Mouse (Mus musculus): ENCODE data around the gene Spg20.

Spg20 gene

GRCm38 (mm10) chr3:55111935-55112709, at the start of gene Spg20:
TSS of gene Spg20 (plus strand) at chr3:55112108.
- peak; percentile 94 for DNase-seq

- DNase-seq, result no peak
Observed at GRCm38 (mm10) chr3:55062653-55063052, 49.3 kb upstream of the Spg20 start.

- DNase-seq, result peak; percentile 68
Observed at GRCm38 (mm10) chr3:55064396-55064795, 47.5 kb upstream of the Spg20 start.

- no peak for DNase-seq
Observed at GRCm38 (mm10) chr3:55065738-55066665, 45.9 kb upstream of the Spg20 start.

GRCm38 (mm10) chr3:55066666-55067023, 45.3 kb upstream of the Spg20 start:
- DNase-seq, result no peak

- DNase-seq, result no peak
Observed at GRCm38 (mm10) chr3:55067791-55068434, 44.0 kb upstream of the Spg20 start.

- DNase-seq, result no peak
Observed at GRCm38 (mm10) chr3:55074576-55075293, 37.2 kb upstream of the Spg20 start.

- no peak for DNase-seq
Observed at GRCm38 (mm10) chr3:55075294-55075648, 36.6 kb upstream of the Spg20 start.

GRCm38 (mm10) chr3:55078233-55078632, 33.7 kb upstream of the Spg20 start:
- DNase-seq, result no peak

GRCm38 (mm10) chr3:55079619-55080018, 32.3 kb upstream of the Spg20 start:
- no peak for DNase-seq

- peak; percentile 78 for DNase-seq
Observed at GRCm38 (mm10) chr3:55080055-55080454, 31.9 kb upstream of the Spg20 start.

GRCm38 (mm10) chr3:55084781-55085180, 27.1 kb upstream of the Spg20 start:
- no peak for DNase-seq

- no peak for DNase-seq
Observed at GRCm38 (mm10) chr3:55085716-55086115, 26.2 kb upstream of the Spg20 start.

- no peak for DNase-seq
Observed at GRCm38 (mm10) chr3:55086948-55087347, 25.0 kb upstream of the Spg20 start.

GRCm38 (mm10) chr3:55087360-55087759, 24.5 kb upstream of the Spg20 start:
- DNase-seq, result peak; percentile 36

- DNase-seq, result no peak
Observed at GRCm38 (mm10) chr3:55088359-55088758, 23.5 kb upstream of the Spg20 start.

GRCm38 (mm10) chr3:55088843-55089242, 23.1 kb upstream of the Spg20 start:
- no peak for DNase-seq

GRCm38 (mm10) chr3:55089291-55089690, 22.6 kb upstream of the Spg20 start:
- DNase-seq, result no peak

- DNase-seq, result no peak
Observed at GRCm38 (mm10) chr3:55093161-55093560, 18.7 kb upstream of the Spg20 start.

GRCm38 (mm10) chr3:55095968-55096654, 15.8 kb upstream of the Spg20 start:
- DNase-seq, result peak; percentile 53

- DNase-seq, result no peak
Observed at GRCm38 (mm10) chr3:55096655-55097005, 15.3 kb upstream of the Spg20 start.

GRCm38 (mm10) chr3:55097186-55097585, 14.7 kb upstream of the Spg20 start:
- DNase-seq, result no peak
